Mouse (Mus musculus): ENCODE data around the gene Hyal1.
"Not testable (repeated sequence)": the region's sequence is repeated elsewhere in the genome, so short reads cannot be mapped to it uniquely, and the experiment has no call there.

The Hyal1 gene

GRCm38 (mm10) chr9:107549297-107550074 lies 27.2 kb upstream of the Hyal1 start:
- in situ Hi-C loops (cut with MboI, MseI): loop anchor here (5.0 to 10.0 kb wide), 2 partner anchors 323 to 1185 kb away; partner anchors contain the start of genes Dusp7 and Rbm6

DNA sequence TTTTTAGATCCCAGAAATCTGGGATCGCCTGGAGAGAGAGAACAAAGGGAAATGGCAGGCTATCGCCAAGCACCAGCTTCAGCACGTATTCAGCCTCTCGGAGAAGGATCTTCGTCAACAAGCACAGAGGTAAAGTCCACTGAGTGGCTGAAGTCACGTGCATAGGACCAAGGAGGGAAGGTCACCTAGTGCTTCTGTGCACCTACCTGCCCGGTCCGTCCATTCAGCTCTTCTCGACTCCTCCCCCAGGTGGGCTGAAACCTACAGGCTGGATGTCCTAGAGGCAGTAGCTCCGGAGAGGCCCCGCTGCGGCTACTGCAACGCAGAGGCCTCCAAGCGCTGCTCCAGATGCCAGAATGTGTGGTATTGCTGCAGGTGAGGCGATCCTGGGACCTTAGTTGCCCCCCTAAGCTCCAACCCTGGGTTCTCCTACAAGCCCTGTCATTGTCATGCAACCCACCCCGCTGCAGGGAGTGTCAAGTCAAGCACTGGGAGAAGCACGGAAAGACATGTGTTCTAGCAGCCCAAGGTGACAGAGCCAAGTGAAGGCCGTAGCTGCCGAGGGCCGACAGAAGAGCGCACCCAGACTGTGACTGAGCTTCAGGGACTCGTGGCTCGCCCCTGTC lies 26.1 kb upstream of the Hyal1 start:
- in situ Hi-C loops (cut with MboI, MseI): loop anchor here (5.0 kb wide), 1 partner anchor 322 kb away; the partner anchor contains the start of gene Rbm6

DNA sequence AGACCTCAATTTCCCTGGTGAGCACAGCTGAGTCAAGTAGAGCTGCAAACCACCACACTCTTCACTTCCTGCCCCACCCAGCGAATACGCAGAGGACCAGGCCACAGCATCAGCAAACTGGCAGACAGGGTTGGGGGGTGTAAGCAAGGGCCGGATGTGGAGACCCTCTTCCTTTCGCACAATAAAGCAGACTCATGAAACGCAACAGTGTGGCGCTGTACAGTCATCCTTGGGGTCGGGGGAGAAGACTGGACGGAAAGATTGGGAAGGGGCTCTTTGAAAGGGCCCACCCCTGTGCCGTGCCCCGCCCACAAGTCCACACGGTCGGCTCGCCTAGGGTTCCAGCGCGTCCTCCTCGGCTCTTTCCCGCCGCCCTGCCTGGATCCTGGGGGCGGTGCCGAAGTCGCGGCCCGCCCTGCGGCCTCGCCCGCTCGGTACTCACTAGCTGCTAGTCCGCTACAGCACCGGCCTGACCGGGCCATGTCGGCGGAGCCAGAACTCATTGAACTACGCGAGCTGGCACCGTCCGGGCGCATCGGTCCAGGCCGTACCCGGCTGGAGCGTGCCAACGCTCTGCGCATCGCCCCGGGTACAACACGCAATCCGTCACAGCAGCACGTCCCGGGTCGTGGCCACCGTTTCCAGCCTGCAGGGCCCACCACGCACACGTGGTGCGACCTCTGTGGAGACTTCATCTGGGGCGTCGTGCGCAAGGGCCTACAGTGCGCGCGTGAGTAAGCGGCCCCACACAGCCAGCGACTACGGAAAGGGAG lies 25.4 kb upstream of the Hyal1 start, which contains the start of gene Rassf1:
Rassf1 (plus strand) TSS at position 439 of the 773 bp plus-strand sequence.
- in situ Hi-C loops (cut with MboI, MseI): loop anchor here (5.0 kb wide), 1 partner anchor 321 kb away; the partner anchor contains the start of gene Rbm6

DNA sequence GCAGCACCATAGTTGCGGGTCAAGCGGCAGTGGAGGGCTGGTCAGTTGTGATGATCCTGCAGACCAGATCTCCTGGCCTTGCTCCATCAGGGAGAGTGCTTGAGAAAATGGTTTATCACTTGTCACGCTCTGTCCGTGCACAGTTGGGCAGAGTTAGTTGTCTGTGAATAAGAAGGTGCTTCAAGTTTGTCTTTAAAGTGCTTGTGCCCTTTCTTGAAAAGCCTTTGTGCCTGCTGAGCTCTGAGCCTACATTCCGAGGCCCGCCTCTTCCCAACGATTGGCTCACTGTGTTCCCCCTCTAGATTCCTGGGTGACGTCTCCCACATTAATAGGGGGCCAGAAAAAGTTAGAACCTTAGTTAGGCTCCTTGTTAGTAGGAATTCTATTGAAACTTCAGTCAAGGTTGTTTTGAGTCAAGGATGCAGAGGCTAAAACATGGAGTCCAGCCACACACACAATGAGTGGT lies 24.8 kb upstream of the Hyal1 start:
- in situ Hi-C loops (cut with MboI, MseI): loop anchor here (5.0 kb wide), 1 partner anchor 320 kb away; the partner anchor contains the start of gene Rbm6

DNA sequence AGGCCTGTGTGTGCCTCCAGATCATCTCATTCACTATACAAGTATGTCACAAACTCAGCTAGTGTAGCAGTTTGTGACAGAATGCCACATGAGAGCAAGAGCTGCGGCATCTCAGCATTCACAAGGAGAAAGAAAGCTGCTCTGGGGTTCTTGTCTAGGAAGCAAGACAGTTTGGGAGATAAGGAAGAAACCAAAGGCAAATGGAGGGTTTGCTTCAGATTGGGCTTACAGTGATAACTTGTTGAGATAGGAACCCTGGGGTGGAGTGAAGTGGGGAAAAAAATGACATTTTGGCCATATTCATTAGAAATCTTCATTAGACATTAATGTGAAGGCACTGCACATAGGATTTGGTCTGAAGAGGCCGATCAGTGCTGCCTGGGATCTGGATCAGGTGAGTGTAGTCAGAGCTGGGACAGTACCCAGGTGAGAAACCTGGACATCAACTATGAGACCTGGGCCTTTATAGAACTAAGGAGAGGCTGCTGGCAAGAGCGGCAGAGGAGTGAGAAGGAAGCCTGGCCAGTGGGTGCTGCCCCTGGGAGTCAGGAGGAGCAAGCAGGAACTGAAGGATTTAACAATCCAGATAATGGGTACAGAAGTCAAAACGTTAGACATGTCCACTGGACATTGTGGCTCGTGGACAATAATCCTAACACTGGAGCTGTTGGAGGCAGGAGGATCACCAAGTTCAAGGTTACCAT lies 23.9 kb upstream of the Hyal1 start:
- in situ Hi-C loops (cut with MboI, MseI): loop anchor here (5.0 kb wide), 1 partner anchor 319 kb away; the partner anchor contains the start of gene Rbm6

DNA sequence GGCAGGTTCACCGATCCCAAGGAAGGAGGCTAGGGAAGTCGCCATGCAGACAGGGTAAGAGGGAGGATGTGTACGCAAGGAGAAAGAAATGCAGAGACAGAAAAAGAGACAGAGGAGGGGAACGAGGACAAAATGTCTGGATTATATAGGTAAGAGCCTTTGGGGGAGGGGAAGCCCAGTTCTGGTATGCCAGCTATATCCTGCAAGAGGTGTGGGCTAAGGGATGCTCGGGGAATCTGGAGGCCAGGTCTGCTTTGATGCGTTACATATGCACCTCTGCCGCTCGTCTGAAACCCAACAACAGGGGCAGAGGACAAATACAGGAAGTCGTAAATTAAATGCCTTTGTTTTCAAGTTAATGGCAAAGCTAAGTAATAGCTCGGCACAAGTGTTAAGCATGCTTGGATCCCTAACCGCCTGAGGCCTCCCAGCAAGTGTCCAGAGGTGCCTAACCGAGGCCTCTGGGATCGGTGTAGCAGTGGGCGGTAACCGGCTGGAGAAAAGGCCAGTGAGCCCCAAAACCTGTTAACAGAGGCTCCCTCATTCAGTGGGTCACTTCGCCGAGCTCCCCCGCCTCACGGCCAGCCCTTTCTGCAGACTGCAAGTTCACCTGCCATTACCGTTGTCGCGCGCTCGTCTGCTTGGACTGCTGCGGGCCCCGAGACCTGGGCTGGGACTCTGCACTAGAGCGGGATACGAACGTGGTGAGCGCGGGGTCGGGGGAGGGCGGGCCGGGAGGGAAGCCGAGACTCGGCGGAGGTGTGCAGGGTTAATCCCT lies 23.0 kb upstream of the Hyal1 start:
- in situ Hi-C loops (cut with MboI, MseI): loop anchor here (5.0 kb wide), 1 partner anchor 319 kb away; the partner anchor contains the start of gene Rbm6

- in situ Hi-C loops (cut with MboI, MseI): loop anchor here (5.0 kb wide), 1 partner anchor 318 kb away; the partner anchor contains the start of gene Rbm6
Observed at GRCm38 (mm10) chr9:107554319-107554825, 22.4 kb upstream of the Hyal1 start.

GRCm38 (mm10) chr9:107555031-107555457 lies 21.7 kb upstream of the Hyal1 start:
- in situ Hi-C loops (cut with MboI, MseI): no loop called here

- in situ Hi-C loops (cut with MboI, MseI): no loop called here
Observed at GRCm38 (mm10) chr9:107555701-107556100, 21.0 kb upstream of the Hyal1 start.

- in situ Hi-C loops (cut with MboI, MseI): no loop called here
Observed at GRCm38 (mm10) chr9:107556346-107556745, 20.4 kb upstream of the Hyal1 start.

DNA sequence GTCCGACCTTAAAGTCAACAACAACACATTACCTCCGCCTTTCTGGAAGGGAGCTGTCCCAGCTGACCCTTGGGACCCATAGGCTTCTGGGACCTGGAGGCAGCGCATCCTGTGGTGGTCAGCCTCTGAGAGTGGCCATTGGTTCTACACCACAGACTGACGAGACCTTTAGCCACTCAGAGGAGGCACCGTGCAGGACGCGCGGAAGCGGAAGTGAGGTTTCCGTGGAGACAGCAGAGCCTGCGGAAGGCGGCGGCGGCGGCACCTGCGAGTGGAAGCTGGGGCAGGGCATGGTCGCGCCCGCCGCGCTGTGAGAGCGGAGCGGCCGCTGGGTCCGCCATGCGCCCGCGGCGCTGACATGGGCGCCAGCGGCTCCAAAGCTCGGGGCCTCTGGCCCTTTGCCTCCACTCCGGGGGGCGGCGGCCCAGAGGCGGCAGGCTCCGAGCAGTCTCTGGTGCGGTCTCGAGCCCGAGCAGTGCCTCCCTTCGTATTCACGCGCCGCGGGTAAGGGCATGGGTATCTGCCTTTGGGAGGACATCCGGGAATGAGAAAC lies 13.6 kb upstream of the Hyal1 start, which contains the start of gene Tusc2:
Tusc2 (plus strand) TSS at position 227 of the 553 bp plus-strand sequence.
- in situ Hi-C loops (cut with MboI, MseI): no loop called here

DNA sequence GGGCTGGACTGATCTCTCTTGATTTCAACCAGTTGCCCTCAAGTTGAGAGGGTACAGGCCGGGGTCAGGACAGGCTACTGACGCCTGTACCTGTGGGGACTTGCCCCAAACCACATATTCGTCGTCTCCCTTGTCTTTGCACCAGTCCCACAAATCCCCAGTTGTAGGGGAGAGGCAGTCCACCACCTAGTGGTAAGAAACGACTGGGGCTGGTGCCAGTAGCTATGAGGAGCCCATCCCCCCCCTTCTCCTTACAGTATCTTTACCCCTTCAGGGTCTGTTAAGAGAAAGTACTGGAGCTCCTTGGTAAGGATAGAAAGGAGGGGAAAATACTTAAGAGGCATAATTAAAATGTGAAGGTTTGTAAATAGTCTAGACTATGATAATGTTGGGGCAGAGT lies 11.2 kb upstream of the Hyal1 start:
- in situ Hi-C loops (cut with MboI, MseI): not testable (repeated sequence)

GRCm38 (mm10) chr9:107566041-107566709 lies 10.6 kb upstream of the Hyal1 start:
- in situ Hi-C loops (cut with MboI, MseI): no loop called here

GRCm38 (mm10) chr9:107566855-107567254 lies 9.9 kb upstream of the Hyal1 start:
- in situ Hi-C loops (cut with MboI, MseI): no loop called here

GRCm38 (mm10) chr9:107567702-107568319 lies 8.9 kb upstream of the Hyal1 start, which contains the start of gene Hyal2:
Gene Hyal2 (plus strand): TSS chr9:107567945.
- in situ Hi-C loops (cut with MboI, MseI): no loop called here

DNA sequence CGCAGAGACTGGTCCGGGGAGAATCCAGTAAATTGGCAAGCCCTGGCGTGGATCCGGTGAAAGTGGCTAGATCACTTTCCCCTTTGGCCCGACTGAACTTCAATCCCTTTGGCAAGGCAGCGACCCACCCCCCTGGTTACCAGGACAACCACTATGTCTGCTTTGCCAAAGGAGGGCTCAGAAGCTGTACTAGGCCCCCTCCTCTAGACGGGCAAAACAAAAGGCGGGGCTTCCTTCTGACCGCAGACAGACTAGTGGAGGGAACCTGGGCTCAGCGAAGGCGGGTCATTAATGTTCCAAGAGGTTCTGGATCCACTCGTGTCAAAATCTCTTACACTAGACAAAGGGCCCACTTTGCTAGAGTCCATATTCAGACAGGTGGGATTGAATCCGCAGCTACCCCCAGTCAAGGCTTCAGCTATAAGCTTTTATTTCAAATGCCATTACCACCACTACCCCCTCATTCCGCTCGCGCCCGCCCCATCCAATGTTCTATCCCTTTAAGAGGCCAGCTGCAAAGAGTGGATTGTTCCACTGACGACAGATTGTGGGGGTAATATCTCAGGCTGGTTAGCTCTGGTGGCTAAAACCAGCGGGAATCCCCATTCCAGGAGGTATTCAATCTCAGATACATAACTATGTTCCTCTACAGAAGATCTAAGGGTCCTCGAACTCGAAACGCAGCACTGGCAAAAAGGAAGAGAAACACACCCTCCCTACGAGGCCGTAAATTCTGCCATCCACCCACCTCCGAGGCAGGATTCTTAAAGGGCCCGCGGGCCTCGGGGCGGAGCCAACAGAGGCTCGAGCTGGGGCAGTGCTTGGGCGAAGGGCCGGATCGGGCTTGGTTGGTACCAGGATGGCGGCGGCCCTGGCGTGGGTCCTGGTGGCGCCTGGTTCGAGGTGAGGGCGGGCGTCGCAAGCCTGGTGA lies 8.1 kb upstream of the Hyal1 start:
- in situ Hi-C loops (cut with MboI, MseI): no loop called here

DNA sequence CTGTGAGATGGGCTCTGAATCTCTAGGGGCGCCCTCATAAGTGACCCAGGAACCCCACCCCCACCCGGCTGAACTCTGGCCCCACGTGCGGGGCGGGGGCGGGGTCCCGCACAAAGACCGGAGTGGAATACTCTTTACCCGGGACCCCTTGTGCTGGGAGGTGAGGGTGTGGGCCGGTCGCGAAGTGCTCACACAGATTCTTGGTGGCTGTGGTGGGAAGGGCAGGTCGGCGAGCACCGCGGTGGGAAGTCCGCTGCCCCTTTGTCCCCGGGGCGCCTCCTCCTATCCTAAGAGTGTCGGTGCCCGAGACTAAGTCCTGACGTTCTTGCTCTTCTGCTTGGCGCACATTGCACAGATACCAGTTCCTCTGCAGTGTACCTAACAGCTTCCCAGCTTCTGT lies 7.5 kb upstream of the Hyal1 start:
- in situ Hi-C loops (cut with MboI, MseI): no loop called here

Data from regulatory T cell (primary cell).